Mouse (Mus musculus) stomach, embryonic 15.5 days (tissue): ENCODE data around the gene Pde1b. TPM values are rescaled to one million over a fixed set of nuclear protein-coding genes. Genes with fewer than 3 reads are reported as not detected.

Source experiments
- ATAC-seq: fragments of 200-750 bp; cut with Nextera tagmentation; 2 replicates; pipeline ENCODE4 v1.8.0; 2017; ENCODE audit warnings: low read depth, moderate number of reproducible peaks, moderate TSS enrichment; ENCODE audit not compliant: insufficient read depth, low FRiP score
- H3K27ac ChIP-seq: fragments of 300-500 bp; sonication (generic); 2 replicates; pipeline ENCODE4 v1.5.1; 2015; ENCODE audit warnings: mild to moderate bottlenecking, inconsistent platforms
- H3K27me3 ChIP-seq: fragments of 300-500 bp; sonication (generic); replicated peaks from 2 replicates; pipeline ENCODE4 v1.6.1; 2015; ENCODE audit warnings: inconsistent platforms
- H3K36me3 ChIP-seq: fragments of 300-500 bp; sonication (generic); 2 replicates; pipeline ENCODE4 v1.6.1; 2015; ENCODE audit warnings: inconsistent platforms
- H3K4me1 ChIP-seq: fragments of 300-500 bp; sonication (generic); 2 replicates; pipeline ENCODE4 v1.6.1; 2015; ENCODE audit warnings: inconsistent platforms
- H3K4me2 ChIP-seq: fragments of 300-500 bp; sonication (generic); 2 replicates; pipeline ENCODE4 v1.6.1; 2015; ENCODE audit warnings: mild to moderate bottlenecking, inconsistent platforms
- H3K4me3 ChIP-seq: fragments of 300-500 bp; sonication (generic); replicated peaks from 2 replicates; pipeline ENCODE4 v1.5.1; 2015; ENCODE audit warnings: inconsistent platforms
- H3K9ac ChIP-seq: fragments of 300-500 bp; sonication (generic); 2 replicates; pipeline ENCODE4 v1.6.1; 2015; ENCODE audit warnings: inconsistent platforms
- H3K9me3 ChIP-seq: fragments of 300-500 bp; sonication (generic); 2 replicates; pipeline ENCODE4 v1.6.1; 2016; ENCODE audit warnings: inconsistent platforms
- WGBS: fragments of 180-500 bp; shearing (Covaris S2); methylation state at CpG from one replicate; pipeline ENCODE4 v1.1.7; 2015; 5-methylcytosine and 5-hydroxymethylcytosine counted together
- polyA plus RNA-seq: library from polyadenylated mRNA; unstranded; fragments of >200 nt; fragmentation: Nextera tagmentation; extraction: Ambion mirVana; gene quantifications from 2 replicates; pipeline ENCODE4 v1.2.1, GENCODE M21; 2015

Pde1b gene
- polyA plus RNA-seq, 1 experiment from 2014 or later = 8.8 TPM

DNA sequence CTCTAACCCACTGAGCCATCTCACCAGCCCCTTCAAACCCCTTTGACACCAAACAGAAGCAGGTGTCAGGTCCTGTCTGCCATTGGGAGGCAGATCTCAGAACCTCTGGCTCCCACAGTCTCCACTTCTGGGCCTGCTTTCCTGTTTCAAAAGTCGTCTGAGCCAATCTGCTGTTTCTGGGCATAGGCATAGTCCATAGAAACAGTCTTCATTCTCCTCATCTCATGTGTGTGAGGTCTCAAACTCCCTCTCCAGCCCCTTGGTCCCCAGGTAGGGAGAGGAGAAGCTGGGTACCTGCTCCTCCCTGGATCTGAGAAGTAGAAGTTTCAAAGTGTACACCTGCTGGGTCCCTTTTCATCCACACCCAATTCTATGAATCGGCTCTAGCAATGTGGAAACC, 33.6 kb downstream of the Pde1b start:
- peaks cover 10% of the 10 kb centered on the region; the same call in 1 of the 2 replicates for H3K4me1 ChIP-seq
- no peaks in the 10 kb centered on the region for H3K9me3 ChIP-seq
- 0 out of 2 replicates have a peak overlapping the region, but pooled peaks have one; percentile 63 for H3K4me3 ChIP-seq
- H3K27me3 ChIP-seq = peaks cover 21% of the 10 kb centered on the region; the same call in 1 of the 2 replicates
- H3K9ac ChIP-seq = no peak overlapping the region
- no peak for ATAC-seq
- H3K36me3 ChIP-seq = no peaks in the 10 kb centered on the region
- WGBS = 39% methylated on average over 2 of the region's 2 CpGs
- no peak overlapping the region for H3K27ac ChIP-seq
- peak overlapping the region; percentile 97 for H3K4me2 ChIP-seq

DNA sequence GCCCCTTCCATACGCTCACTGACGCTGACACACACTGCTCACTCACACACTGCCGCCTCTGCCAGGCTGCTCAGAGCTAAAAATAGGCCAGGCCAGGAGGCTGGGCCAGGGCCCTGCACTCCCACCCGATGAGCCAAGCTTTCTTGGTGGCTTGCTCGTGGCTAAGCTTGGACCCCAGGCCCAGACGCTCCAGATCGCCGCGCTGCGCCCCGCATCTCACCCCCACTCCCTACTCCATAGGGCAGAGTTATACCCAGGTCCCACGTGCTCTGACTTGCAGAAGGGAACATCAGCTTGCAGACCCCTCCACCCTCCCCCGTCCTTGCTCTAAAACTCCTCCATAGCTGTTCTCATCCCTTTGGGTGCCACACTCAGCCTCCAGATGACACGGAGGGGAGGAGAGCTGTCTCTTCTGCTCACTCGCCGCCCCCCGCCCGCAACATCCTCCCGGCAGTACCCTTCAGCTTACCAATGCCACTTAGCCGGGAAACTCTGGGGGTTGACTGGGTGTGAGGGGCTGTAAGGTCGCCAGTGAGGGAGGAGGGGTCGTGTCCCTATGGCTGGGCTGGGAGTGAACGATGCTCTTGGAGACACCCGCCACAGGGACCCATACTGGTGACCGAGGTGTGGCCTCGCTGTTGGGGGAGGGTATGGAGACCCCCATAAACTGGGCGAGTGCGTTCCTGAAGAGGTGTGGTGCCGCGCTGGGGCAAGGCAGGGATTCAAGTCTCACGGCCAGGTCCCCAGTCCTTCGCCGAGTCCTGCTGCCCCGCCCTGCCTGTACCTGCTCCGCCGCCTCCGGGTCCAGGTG, 34.4 kb downstream of the Pde1b start:
- H3K4me2 ChIP-seq = peak overlapping the region; percentile 97
- 2% methylated on average over 37 of the region's 37 CpGs for WGBS
- no peaks in the 10 kb centered on the region for H3K9me3 ChIP-seq
- H3K4me3 ChIP-seq = peak overlapping the region; percentile 63
- peak overlapping the region; percentile 16; the same call in 1 of the 2 replicates for H3K27ac ChIP-seq
- ATAC-seq = peak; percentile 37; the same call in 1 of the 2 replicates
- H3K27me3 ChIP-seq = peaks cover 21% of the 10 kb centered on the region; the same call in 1 of the 2 replicates
- H3K4me1 ChIP-seq = peaks cover 10% of the 10 kb centered on the region; the same call in 1 of the 2 replicates
- H3K36me3 ChIP-seq = no peaks in the 10 kb centered on the region
- H3K9ac ChIP-seq = peak overlapping the region; percentile 49

DNA sequence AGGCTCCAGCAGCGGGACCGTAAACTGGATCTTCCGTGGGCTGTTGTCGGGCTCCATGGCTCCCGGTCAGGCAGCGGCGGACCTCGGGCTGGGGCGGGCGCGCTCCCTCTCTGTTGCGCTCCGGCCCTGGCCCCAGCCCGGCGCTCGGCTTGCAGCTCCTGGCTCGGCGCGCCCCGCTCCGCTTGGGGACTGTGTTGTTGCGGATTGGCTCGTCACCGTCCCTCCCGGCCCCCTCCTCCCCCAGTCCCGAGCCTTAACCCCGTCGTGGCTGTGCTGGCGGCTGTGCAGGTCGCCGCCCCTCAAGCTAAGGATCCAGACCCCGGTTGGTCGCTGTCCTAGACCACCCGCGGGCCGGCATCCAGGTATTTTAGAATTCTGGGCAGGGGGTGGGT, 35.0 kb downstream of the Pde1b start, which contains the start of gene Ppp1r1a:
Ppp1r1a (minus strand) TSS at position 182 of the 392 bp plus-strand sequence.
- peaks cover 10% of the 10 kb centered on the region; the same call in 1 of the 2 replicates for H3K4me1 ChIP-seq
- H3K27me3 ChIP-seq = peaks cover 21% of the 10 kb centered on the region; the same call in 1 of the 2 replicates
- H3K36me3 ChIP-seq = no peaks in the 10 kb centered on the region
- peak within 1 kb of the TSS; percentile 16; the same call in 1 of the 2 replicates for H3K27ac ChIP-seq
- no peaks in the 10 kb centered on the region for H3K9me3 ChIP-seq
- ATAC-seq = peak; percentile 70
- H3K4me2 ChIP-seq = peak within 1 kb of the TSS; percentile 97
- WGBS = 0% methylated on average over 36 of the region's 36 CpGs
- peak within 1 kb of the TSS; percentile 49 for H3K9ac ChIP-seq
- peak within 1 kb of the TSS; percentile 63 for H3K4me3 ChIP-seq

DNA sequence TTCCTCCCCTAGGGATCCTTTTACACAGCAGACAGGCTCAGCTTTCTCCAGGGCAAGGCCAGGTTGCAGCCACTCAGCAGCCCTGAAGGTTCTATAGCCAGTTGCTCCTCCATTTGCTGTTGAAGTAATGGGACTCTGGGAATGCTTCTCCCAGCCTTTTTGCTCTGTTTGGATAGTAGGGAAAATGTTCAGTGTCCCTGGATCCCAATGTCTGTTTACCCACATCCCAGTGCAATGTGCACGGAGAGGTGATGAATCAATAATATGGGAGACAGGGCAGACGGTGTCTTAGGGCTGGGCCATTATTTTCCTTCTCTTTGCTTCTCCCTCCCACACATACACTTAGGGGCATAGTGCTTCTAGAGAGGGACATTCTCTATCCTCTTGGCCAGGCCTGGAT, 36.4 kb downstream of the Pde1b start:
- H3K9me3 ChIP-seq = no peaks in the 10 kb centered on the region
- H3K4me1 ChIP-seq = peaks cover 10% of the 10 kb centered on the region; the same call in 1 of the 2 replicates
- no peak overlapping the region for H3K4me3 ChIP-seq
- H3K27me3 ChIP-seq = peaks cover 21% of the 10 kb centered on the region; the same call in 1 of the 2 replicates
- H3K36me3 ChIP-seq = no peaks in the 10 kb centered on the region
- ATAC-seq = no peak
- H3K27ac ChIP-seq = no peak overlapping the region
- WGBS = 35% methylated on average over 2 of the region's 2 CpGs
- H3K4me2 ChIP-seq = no peak overlapping the region
- no peak overlapping the region for H3K9ac ChIP-seq

DNA sequence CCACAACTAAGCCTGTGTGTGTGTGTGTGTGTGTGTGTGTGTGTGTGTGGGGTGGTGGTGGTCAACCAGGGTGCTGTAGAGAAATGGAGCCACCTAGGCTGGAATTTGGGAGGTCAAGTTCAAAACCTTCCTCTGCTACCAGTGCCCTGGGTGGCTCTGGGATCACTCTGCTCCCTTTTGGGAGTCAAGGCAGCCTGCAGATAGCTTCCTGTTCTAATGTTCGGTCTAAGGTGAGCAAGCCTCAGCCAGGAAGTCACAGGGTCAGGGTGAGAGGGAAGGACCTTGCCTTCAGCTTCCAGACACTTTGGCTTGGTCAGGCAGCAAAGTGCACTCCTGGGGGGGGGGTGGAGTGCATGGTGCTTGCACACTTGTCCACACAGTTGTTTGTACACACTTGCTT, 37.8 kb downstream of the Pde1b start:
- no peaks in the 10 kb centered on the region for H3K36me3 ChIP-seq
- no peak overlapping the region for H3K4me2 ChIP-seq
- no peak for ATAC-seq
- 76% methylated on average over 1 of the region's 1 CpGs for WGBS
- peaks cover 17% of the 10 kb centered on the region; the same call in 1 of the 2 replicates for H3K27me3 ChIP-seq
- no peaks in the 10 kb centered on the region for H3K9me3 ChIP-seq
- no peak overlapping the region for H3K27ac ChIP-seq
- peaks cover 10% of the 10 kb centered on the region; the same call in 1 of the 2 replicates for H3K4me1 ChIP-seq
- H3K9ac ChIP-seq = no peak overlapping the region
- no peak overlapping the region for H3K4me3 ChIP-seq

DNA sequence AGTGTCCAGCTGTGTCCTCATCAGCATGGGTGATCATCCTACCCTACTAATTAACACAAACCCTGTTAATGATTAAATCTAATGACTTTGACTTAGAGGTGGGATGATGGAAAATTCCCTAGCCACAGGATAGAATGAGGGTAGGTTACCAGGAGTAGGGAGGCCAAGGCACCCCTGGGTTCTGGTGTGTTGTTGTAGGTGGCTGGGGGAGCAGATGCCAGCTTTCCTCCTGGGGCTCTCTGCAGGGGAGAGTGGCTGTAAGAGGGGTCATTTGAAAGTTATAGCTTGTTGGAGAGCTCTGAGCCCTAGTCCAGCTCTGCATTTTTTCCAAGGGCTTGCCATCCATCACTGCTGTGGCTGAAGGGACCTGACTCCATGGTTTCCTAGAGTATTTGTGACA, 39.7 kb downstream of the Pde1b start:
- ATAC-seq = no peak
- no peak overlapping the region for H3K4me2 ChIP-seq

DNA sequence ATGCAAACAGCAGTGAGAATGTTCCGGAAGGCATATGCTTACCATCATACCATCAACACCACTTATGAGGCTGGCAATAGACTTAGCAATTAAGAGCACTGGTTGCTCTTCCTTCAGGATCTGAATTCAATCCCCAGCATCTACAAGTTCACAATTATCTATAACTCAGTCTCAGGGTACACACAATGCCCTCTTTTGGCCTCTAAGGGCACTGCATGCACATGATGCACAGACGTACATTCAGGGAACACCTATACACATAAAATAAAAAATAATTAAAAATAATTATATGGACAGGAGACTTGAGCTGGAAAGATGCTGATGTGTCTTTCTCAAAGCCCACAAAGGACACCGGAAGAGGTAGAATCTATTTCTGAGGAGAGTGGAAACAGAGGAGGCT, 45.1 kb downstream of the Pde1b start:
- H3K4me3 ChIP-seq = no peak overlapping the region
- H3K27ac ChIP-seq = no peak overlapping the region
- H3K4me1 ChIP-seq = no peaks in the 10 kb centered on the region
- H3K36me3 ChIP-seq = no peaks in the 10 kb centered on the region
- no peaks in the 10 kb centered on the region for H3K9me3 ChIP-seq
- 83% methylated on average over 3 of the region's 3 CpGs for WGBS
- no peaks in the 10 kb centered on the region for H3K27me3 ChIP-seq
- no peak for ATAC-seq
- H3K9ac ChIP-seq = no peak overlapping the region
- no peak overlapping the region for H3K4me2 ChIP-seq

More for the DNA sequence above, 39.7 kb downstream of the Pde1b start:
- Histone ChIP-seq H3K9ac (no peak overlapping the region), H3K9me3 (no peaks in the 10 kb centered on the region), H3K4me3 (no peak overlapping the region), H3K4me1 (0 out of 2 replicates have a peak, but pooled peaks cover under 1% of the 10 kb centered on the region), H3K36me3 (no peaks in the 10 kb centered on the region), H3K27me3 (0 out of 2 replicates have a peak, but pooled peaks cover 6% of the 10 kb centered on the region), H3K27ac (no peak overlapping the region)

DNA sequence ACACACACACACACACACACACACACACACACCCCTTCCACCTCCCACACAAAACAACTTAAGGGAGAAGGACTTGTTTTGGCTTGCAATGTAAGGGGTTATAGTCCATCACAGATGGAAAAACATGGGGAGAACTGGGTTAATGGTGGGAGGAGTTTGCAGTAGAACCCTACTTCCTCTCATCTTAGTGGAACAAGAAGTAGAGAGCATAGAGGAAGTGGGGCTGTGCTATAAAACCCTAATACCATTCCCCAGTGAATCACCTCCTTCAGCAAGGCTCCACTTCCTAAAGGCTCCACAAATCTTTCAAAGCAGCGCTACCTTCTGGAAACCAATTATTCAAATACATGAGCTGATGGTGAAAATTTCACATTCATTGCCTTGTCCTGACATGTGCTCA, 46.6 kb downstream of the Pde1b start:
- WGBS = 92% methylated on average over 1 of the region's 1 CpGs
- no peak for ATAC-seq
- Histone ChIP-seq H3K4me2 (no peak overlapping the region), H3K27ac (no peak overlapping the region), H3K27me3 (no peaks in the 10 kb centered on the region), H3K9me3 (no peaks in the 10 kb centered on the region), H3K36me3 (no peaks in the 10 kb centered on the region), H3K4me1 (no peaks in the 10 kb centered on the region), H3K4me3 (no peak overlapping the region), H3K9ac (no peak overlapping the region)

DNA sequence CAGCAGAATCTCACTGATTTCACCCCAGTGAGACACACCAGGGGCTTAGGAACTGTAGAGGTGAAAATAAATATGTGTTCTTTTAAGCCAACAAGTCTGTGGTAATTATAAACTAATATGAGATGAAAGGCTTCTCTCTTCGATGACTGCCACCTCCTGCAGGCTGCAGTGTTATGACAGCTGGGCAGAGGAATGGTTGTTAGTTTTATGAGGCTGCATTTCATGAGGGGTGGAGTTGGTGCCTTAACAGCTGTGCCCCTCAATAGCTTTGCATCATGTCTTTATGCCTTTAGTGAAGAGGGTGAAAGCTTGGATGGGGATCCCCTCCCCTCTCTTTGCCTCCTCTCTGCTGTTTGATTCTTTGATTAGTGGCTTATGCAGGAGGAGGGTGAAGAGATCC, 48.2 kb downstream of the Pde1b start:
- Histone ChIP-seq H3K4me3 (no peak overlapping the region), H3K4me2 (no peak overlapping the region), H3K27me3 (no peaks in the 10 kb centered on the region), H3K27ac (no peak overlapping the region), H3K36me3 (no peaks in the 10 kb centered on the region), H3K9ac (no peak overlapping the region), H3K9me3 (no peaks in the 10 kb centered on the region), H3K4me1 (no peaks in the 10 kb centered on the region)
- 14% methylated on average over 1 of the region's 1 CpGs for WGBS
- ATAC-seq = no peak

DNA sequence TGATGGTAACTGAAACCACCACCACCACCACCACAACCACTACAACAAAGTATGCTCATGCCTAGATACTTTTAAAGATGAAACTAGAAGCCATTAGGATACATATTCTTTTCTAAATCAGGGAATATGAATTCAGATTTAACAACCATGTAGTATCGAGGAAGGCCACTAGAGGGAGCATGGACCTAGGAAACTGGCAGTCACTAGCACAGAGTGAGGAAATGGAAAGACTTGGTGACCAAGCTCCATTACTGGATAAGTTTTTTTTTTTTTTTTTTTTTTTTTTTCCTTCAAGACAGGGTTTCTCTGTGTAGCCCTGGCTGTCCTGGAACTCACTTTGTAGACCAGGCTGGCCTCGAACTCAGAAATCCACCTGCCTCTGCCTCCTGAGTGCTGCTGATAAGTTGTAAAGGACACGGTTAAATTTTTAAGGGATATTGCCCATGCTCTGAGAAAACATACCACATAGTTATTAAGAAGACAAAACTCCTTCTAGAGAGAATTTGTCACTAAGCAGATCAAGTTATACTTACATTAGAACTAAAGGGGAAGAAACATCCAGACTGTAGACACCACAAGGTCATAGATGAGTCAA, 49.4 kb downstream of the Pde1b start:
- Histone ChIP-seq H3K4me1 (no peaks in the 10 kb centered on the region), H3K27me3 (no peaks in the 10 kb centered on the region), H3K36me3 (no peaks in the 10 kb centered on the region), H3K4me3 (no peak overlapping the region), H3K9ac (no peak overlapping the region), H3K27ac (no peak overlapping the region), H3K4me2 (no peak overlapping the region), H3K9me3 (no peaks in the 10 kb centered on the region)
- no peak for ATAC-seq
- 49% methylated on average over 3 of the region's 3 CpGs for WGBS

DNA sequence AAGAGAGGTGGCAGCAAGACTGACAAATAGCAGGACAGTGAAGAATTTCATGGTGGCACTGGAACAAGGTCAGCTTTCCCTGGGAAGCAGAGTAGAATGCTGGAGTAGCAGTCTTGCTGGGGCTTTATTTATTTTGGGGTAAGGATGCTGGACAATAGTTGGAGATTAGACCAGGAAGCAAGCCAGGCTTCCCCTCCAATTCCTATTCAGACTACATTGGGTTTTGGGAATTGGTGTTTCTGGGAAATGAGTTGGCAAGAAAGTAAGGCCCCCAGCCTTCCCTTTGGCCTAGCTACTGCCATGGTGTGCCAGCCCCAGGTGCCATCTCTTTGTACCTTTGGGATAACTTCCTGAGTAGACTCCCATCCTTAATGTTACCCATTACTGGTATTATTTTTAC, 62.1 kb downstream of the Pde1b start, which contains the start of gene Glycam1:
Glycam1 (minus strand) TSS at position 101 of the 400 bp plus-strand sequence.
- ATAC-seq = no peak
- Histone ChIP-seq H3K36me3 (no peaks in the 10 kb centered on the region), H3K27me3 (no peaks in the 10 kb centered on the region), H3K27ac (no peak within 1 kb of the TSS), H3K4me2 (no peak within 1 kb of the TSS), H3K4me1 (no peaks in the 10 kb centered on the region), H3K9me3 (no peaks in the 10 kb centered on the region), H3K4me3 (no peak within 1 kb of the TSS), H3K9ac (no peak within 1 kb of the TSS)
